Mouse (Mus musculus) CH12.LX (cell line): ENCODE results near the gene Nr2c2ap. TPM values are rescaled to one million over a fixed set of nuclear protein-coding genes. Genes with fewer than 3 reads are reported as not detected.

Experiments used
- DNase-seq: peaks from one replicate; pipeline ENCODE4 v3.0.0-alpha.2; 2013; ENCODE audit errors: extremely low read depth
- H3K27ac ChIP-seq: 2 replicates; pipeline ENCODE4 v1.5.1; 2012; ENCODE audit warnings: low read depth, mild to moderate bottlenecking, control low read depth, moderate library complexity; ENCODE audit not compliant: insufficient read depth
- H3K27me3 ChIP-seq: replicated peaks from 2 replicates; pipeline ENCODE3; 2012; ENCODE audit warnings: inconsistent platforms
- H3K36me3 ChIP-seq, 2 experiments: replicated peaks in 1 of 2; 2 replicates each; pipeline versions ENCODE3 to v1.6.1; 2012; ENCODE audit warnings: inconsistent platforms in 1 of 2, low read length in 1 of 2, mild to moderate bottlenecking in 1 of 2, mixed read lengths in 1 of 2, moderate library complexity in 1 of 2; ENCODE audit not compliant: control insufficient read depth in 1 of 2, insufficient read depth in 1 of 2
- H3K4me1 ChIP-seq, 2 experiments: 2 replicates each; pipeline ENCODE4 v1.6.1; 2012; ENCODE audit warnings: inconsistent platforms in 1 of 2, moderate library complexity in 1 of 2; ENCODE audit not compliant: insufficient read depth in 2 of 2, control insufficient read depth in 1 of 2
- H3K4me2 ChIP-seq: 2 replicates; pipeline ENCODE4 v1.6.1; 2012; ENCODE audit warnings: low read depth, mild to moderate bottlenecking, control low read depth; ENCODE audit not compliant: poor library complexity, insufficient read depth, severe bottlenecking
- H3K4me3 ChIP-seq, 3 experiments: fragments of 150-350 bp in 1 of 3; sonication (generic) in 1 of 3; replicated peaks in 1 of 3; 2 replicates each; pipeline versions ENCODE3 to v1.5.1; 2011 to 2012; ENCODE audit warnings: low read depth in 2 of 3, low read length in 2 of 3, mild to moderate bottlenecking in 2 of 3, moderate library complexity in 2 of 3, control low read depth in 1 of 3, improper control_type of control experiment in 1 of 3, inconsistent platforms in 1 of 3, mixed read lengths in 1 of 3; ENCODE audit not compliant: poor library complexity in 1 of 3
- H3K79me2 ChIP-seq: replicated peaks from 2 replicates; pipeline ENCODE4 v1.6.1; 2012; ENCODE audit warnings: mild to moderate bottlenecking, moderate library complexity; ENCODE audit not compliant: control insufficient read depth, poor library complexity, insufficient read depth, severe bottlenecking; ENCODE audit errors: extremely low read depth
- H3K9ac ChIP-seq: 2 replicates; pipeline ENCODE4 v1.6.1; 2012; ENCODE audit warnings: low read depth, mild to moderate bottlenecking, control low read depth, moderate library complexity; ENCODE audit not compliant: insufficient read depth
- H3K9me3 ChIP-seq: replicated peaks from 2 replicates; pipeline ENCODE3; 2012; ENCODE audit warnings: low read length, inconsistent platforms, mixed read lengths
- BHLHE40 ChIP-seq: IDR thresholded peaks from 2 replicates; pipeline ENCODE4 v1.6.1; 2011; ENCODE audit warnings: mild to moderate bottlenecking, low read depth, low read length, improper control_type of control experiment
- CHD1 ChIP-seq: IDR thresholded peaks from 2 replicates; pipeline ENCODE4 v1.6.1; 2012; ENCODE audit warnings: low read depth, low read length, improper control_type of control experiment, inconsistent platforms
- CHD2 ChIP-seq: IDR thresholded peaks from 2 replicates; pipeline ENCODE4 v1.6.1; 2011; ENCODE audit warnings: low read length, improper control_type of control experiment
- CTCF ChIP-seq, 2 experiments: IDR thresholded peaks in 1 of 2; conservative IDR thresholded peaks in 1 of 2; 2 replicates each; pipeline ENCODE4 v1.5.1; 2011 to 2012; ENCODE audit warnings: low read depth in 2 of 2, low read length in 2 of 2, improper control_type of control experiment in 1 of 2, inconsistent platforms in 1 of 2, mild to moderate bottlenecking in 1 of 2, moderate library complexity in 1 of 2
- E2F4 ChIP-seq: IDR thresholded peaks from 2 replicates; pipeline ENCODE4 v1.6.1; 2011; ENCODE audit warnings: low read depth, low read length, improper control_type of control experiment; ENCODE audit not compliant: insufficient replicate concordance
- ELF1 ChIP-seq: IDR thresholded peaks from 2 replicates; pipeline ENCODE4 v1.6.1; 2014; ENCODE audit warnings: low read depth, mild to moderate bottlenecking, inconsistent platforms, low read length, improper control_type of control experiment
- EP300 ChIP-seq: IDR thresholded peaks from 2 replicates; pipeline ENCODE4 v1.6.1; 2011; ENCODE audit warnings: low read length, improper control_type of control experiment
- ETS1 ChIP-seq: conservative IDR thresholded peaks from 2 replicates; pipeline ENCODE4 v1.6.1; 2012; ENCODE audit warnings: low read depth, mild to moderate bottlenecking, inconsistent platforms, low read length, improper control_type of control experiment, moderate library complexity
- GABPA ChIP-seq: IDR thresholded peaks from 2 replicates; pipeline ENCODE4 v1.6.1; 2012; ENCODE audit warnings: low read depth, low read length, improper control_type of control experiment, inconsistent platforms; ENCODE audit not compliant: insufficient replicate concordance
- HCFC1 ChIP-seq: IDR thresholded peaks from 2 replicates; pipeline ENCODE4 v1.6.1; 2012; ENCODE audit warnings: low read depth, mild to moderate bottlenecking, inconsistent platforms, low read length, improper control_type of control experiment
- IRF4 ChIP-seq: IDR thresholded peaks from 2 replicates; pipeline ENCODE4 v1.6.1; 2014; ENCODE audit warnings: low read depth, mild to moderate bottlenecking, inconsistent platforms, low read length, improper control_type of control experiment
- JUN ChIP-seq: IDR thresholded peaks from 2 replicates; pipeline ENCODE4 v1.6.1; 2011; ENCODE audit warnings: low read depth, mild to moderate bottlenecking, low read length, improper control_type of control experiment, moderate library complexity; ENCODE audit not compliant: insufficient read depth
- JUND ChIP-seq: conservative IDR thresholded peaks from 2 replicates; pipeline ENCODE4 v1.6.1; 2011; ENCODE audit warnings: low read depth, low read length, improper control_type of control experiment
- KAT2A ChIP-seq: IDR thresholded peaks from 2 replicates; pipeline ENCODE4 v1.6.1; 2012; ENCODE audit warnings: low read length, improper control_type of control experiment, inconsistent platforms; ENCODE audit not compliant: insufficient replicate concordance
- MAFK ChIP-seq: IDR thresholded peaks from 2 replicates; pipeline ENCODE4 v1.6.1; 2011; ENCODE audit warnings: low read length, improper control_type of control experiment; ENCODE audit not compliant: insufficient replicate concordance
- MAX ChIP-seq: IDR thresholded peaks from 2 replicates; pipeline ENCODE4 v1.6.1; 2011; ENCODE audit warnings: low read length, improper control_type of control experiment
- MAZ ChIP-seq: IDR thresholded peaks from 2 replicates; pipeline ENCODE4 v1.6.1; 2012; ENCODE audit warnings: low read depth, mild to moderate bottlenecking, inconsistent platforms, low read length, improper control_type of control experiment, moderate library complexity
- MEF2A ChIP-seq: IDR thresholded peaks from 2 replicates; pipeline ENCODE4 v1.6.1; 2014; ENCODE audit warnings: low read depth, mild to moderate bottlenecking, inconsistent platforms, low read length, improper control_type of control experiment, borderline replicate concordance
- MXI1 ChIP-seq: IDR thresholded peaks from 2 replicates; pipeline ENCODE4 v1.6.1; 2011; ENCODE audit warnings: mild to moderate bottlenecking, low read depth, low read length, improper control_type of control experiment
- MYC ChIP-seq: IDR thresholded peaks from 2 replicates; pipeline ENCODE4 v1.6.1; 2011; ENCODE audit warnings: low read depth, mild to moderate bottlenecking, improper control_type of control experiment, low read length
- NELFE ChIP-seq: IDR thresholded peaks from 2 replicates; pipeline ENCODE4 v1.6.1; 2011; ENCODE audit warnings: low read depth, low read length, improper control_type of control experiment
- NRF1 ChIP-seq: IDR thresholded peaks from 2 replicates; pipeline ENCODE4 v1.6.1; 2014; ENCODE audit warnings: low read depth, mild to moderate bottlenecking, inconsistent platforms, low read length, improper control_type of control experiment, moderate library complexity
- PAX5 ChIP-seq: IDR thresholded peaks from 2 replicates; pipeline ENCODE4 v1.6.1; 2012; ENCODE audit warnings: low read length, inconsistent platforms, mixed read lengths
- POLR2A ChIP-seq: IDR thresholded peaks from 2 replicates; pipeline ENCODE4 v1.6.1; 2011; ENCODE audit warnings: low read depth, mild to moderate bottlenecking, improper control_type of control experiment, low read length
- POLR2AphosphoS2 ChIP-seq: IDR thresholded peaks from 2 replicates; pipeline ENCODE4 v1.6.1; 2011; ENCODE audit warnings: low read depth, low read length, improper control_type of control experiment
- RAD21 ChIP-seq: IDR thresholded peaks from 2 replicates; pipeline ENCODE4 v1.6.1; 2011; ENCODE audit warnings: low read depth, mild to moderate bottlenecking, low read length, improper control_type of control experiment, moderate library complexity
- RCOR1 ChIP-seq: conservative IDR thresholded peaks from 2 replicates; pipeline ENCODE4 v1.6.1; 2012; ENCODE audit warnings: low read depth, mild to moderate bottlenecking, inconsistent platforms, low read length, improper control_type of control experiment
- SIN3A ChIP-seq: IDR thresholded peaks from 2 replicates; pipeline ENCODE4 v1.6.1; 2012; ENCODE audit warnings: low read length, improper control_type of control experiment, inconsistent platforms
- SMC3 ChIP-seq: IDR thresholded peaks from 2 replicates; pipeline ENCODE4 v1.6.1; 2011; ENCODE audit warnings: low read depth, low read length, improper control_type of control experiment
- TBP ChIP-seq: conservative IDR thresholded peaks from 2 replicates; pipeline ENCODE4 v1.6.1; 2011; ENCODE audit warnings: low read depth, low read length, improper control_type of control experiment
- TCF12 ChIP-seq: IDR thresholded peaks from 2 replicates; pipeline ENCODE4 v1.6.1; 2014; ENCODE audit warnings: low read depth, mild to moderate bottlenecking, inconsistent platforms, low read length, improper control_type of control experiment
- UBTF ChIP-seq: IDR thresholded peaks from 2 replicates; pipeline ENCODE4 v1.6.1; 2012; ENCODE audit warnings: low read depth, mild to moderate bottlenecking, inconsistent platforms, low read length, improper control_type of control experiment, moderate library complexity
- USF1 ChIP-seq: IDR thresholded peaks from 2 replicates; pipeline ENCODE4 v1.6.1; 2014; ENCODE audit warnings: low read depth, mild to moderate bottlenecking, inconsistent platforms, low read length, improper control_type of control experiment
- USF2 ChIP-seq: conservative IDR thresholded peaks from 2 replicates; pipeline ENCODE4 v1.6.1; 2011; ENCODE audit warnings: low read depth, low read length, improper control_type of control experiment
- ZC3H11A ChIP-seq: IDR thresholded peaks from 2 replicates; pipeline ENCODE4 v1.6.1; 2012; ENCODE audit warnings: low read depth, mild to moderate bottlenecking, inconsistent platforms, low read length, improper control_type of control experiment
- ZKSCAN1 ChIP-seq: IDR thresholded peaks from 2 replicates; pipeline ENCODE4 v1.6.1; 2012; ENCODE audit warnings: low read depth, inconsistent platforms, low read length, improper control_type of control experiment, borderline replicate concordance
- ZMIZ1 ChIP-seq: IDR thresholded peaks from 2 replicates; pipeline ENCODE4 v1.6.1; 2012; ENCODE audit warnings: low read depth, mild to moderate bottlenecking, inconsistent platforms, low read length, improper control_type of control experiment
- ZNF384 ChIP-seq: IDR thresholded peaks from 2 replicates; pipeline ENCODE4 v1.6.1; 2012; ENCODE audit warnings: low read depth, low read length, improper control_type of control experiment, inconsistent platforms
- dilution Hi-C: fragments of 300-500 bp; cut with MboI; formaldehyde crosslinking; loops from 2 replicates; pipeline ENCODE4 v1.14.3; 2020; ENCODE audit warnings: low sequenced_read_pairs; ENCODE audit not compliant: extremely low pct_unique_long_range_greater_than_20kb, extremely low pct_ligation_motif_present
- in situ Hi-C: fragments of 300-500 bp; cut with MboI; formaldehyde crosslinking; loops from 3 replicates; pipeline ENCODE4 v1.14.3; 2019; ENCODE audit warnings: low sequenced_read_pairs, low pct_ligation_motif_present, low pct_unique_long_range_greater_than_20kb, mixed read lengths
- polyA plus RNA-seq: library from polyadenylated mRNA; unstranded; fragments of >175 nt; gene quantifications from 2 replicates; pipeline ENCODE4 v1.2.1, GENCODE M21; 2012; ENCODE audit warnings: low read depth; ENCODE audit not compliant: insufficient read length
- total RNA-seq, 2 experiments: library from RNA; depleted of rRNA; stranded (reverse); fragments of 300-350 nt in 1 of 2; fragments of >200 nt in 1 of 2; gene quantifications; 2 replicates each; pipeline ENCODE4 v1.2.3; 2012 to 2014

The Nr2c2ap gene
- 22.7 and 27.4 TPM in 2 replicates for total RNA-seq (2012; rRNA removed)
- 15.6 and 16.4 TPM in 2 replicates for total RNA-seq (2014; rRNA removed)
- 61.3 and 71.3 TPM in 2 replicates for polyA plus RNA-seq

DNA sequence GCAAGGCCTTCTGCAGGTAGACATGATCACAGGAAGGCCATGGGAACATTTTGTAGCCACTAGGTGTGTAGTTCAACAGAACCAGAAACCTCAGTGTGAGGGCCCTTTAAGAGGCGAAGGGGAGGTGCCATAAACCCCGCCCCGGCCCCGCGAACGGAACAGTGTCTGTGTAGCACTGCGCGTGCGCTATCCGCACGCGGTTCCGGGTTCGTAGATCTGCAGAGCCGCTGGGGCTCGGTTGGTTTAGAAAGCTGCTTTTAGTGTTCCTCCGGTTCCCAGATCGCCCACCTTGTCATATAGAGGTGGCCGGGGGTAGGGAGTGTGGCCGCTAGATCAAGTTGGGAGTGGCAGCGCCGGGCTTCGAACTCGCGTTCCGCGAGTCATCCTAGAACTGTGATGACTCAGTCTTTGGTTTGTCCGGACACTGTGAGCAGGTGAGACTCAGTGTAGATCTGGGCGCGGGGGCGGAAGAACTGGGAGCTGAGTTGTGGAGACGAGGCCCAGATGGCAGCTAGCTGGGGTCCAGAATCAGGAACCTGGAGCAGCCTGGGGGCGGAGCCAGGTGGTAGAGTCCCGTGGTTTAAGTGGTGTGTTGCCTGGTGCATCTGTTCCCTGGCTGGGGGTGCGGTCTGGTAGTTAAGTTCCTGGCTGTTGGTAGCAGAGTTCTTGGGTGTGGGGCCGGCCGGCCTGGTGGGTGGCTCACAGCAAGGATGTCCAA is at the start of gene Nr2c2ap:
Nr2c2ap (plus strand) TSS at position 168 of the 718 bp plus-strand sequence.
- in situ Hi-C loops: loop anchor here (5.0 kb wide), 1 partner anchor 36 kb away; no protein-coding TSS in a partner anchor
- peak; percentile 92 for DNase-seq
- peaks cover 10 to 46% of the 10 kb centered on the region in 2 experiments; a peak in 3 of 4 replicates for H3K4me1 ChIP-seq
- peak within 1 kb of the TSS; percentile 87 for H3K9ac ChIP-seq
- dilution Hi-C loops: no loop called here
- peak within 1 kb of the TSS; percentile 65 for H3K4me2 ChIP-seq
- TF ChIP-seq EP300: no peak
- TF ChIP-seq GABPA: no peak
- TF ChIP-seq NRF1: peak; percentile 90
- peak; percentile 71; the same call in 1 of the 2 replicates for TF ChIP-seq POLR2AphosphoS2
- no peak for TF ChIP-seq PAX5
- 0 out of 2 replicates have a peak, but pooled peaks have one; percentile 12 for TF ChIP-seq TBP
- TF ChIP-seq ELF1: peak; percentile 97
- TF ChIP-seq ETS1: no peak
- TF ChIP-seq JUN: no peak
- peak; percentile 94 for TF ChIP-seq SIN3A
- no peak for TF ChIP-seq RCOR1
- TF ChIP-seq MAX: peak; percentile 87
- TF ChIP-seq ZMIZ1: peak; percentile 49; the same call in 1 of the 2 replicates
- peak; percentile 91 for TF ChIP-seq MYC
- no peak for TF ChIP-seq ZC3H11A
- TF ChIP-seq CHD1: no peak
- TF ChIP-seq MXI1: peak; percentile 93
- no peak; the same call in 1 of the 2 replicates for TF ChIP-seq SMC3
- TF ChIP-seq RAD21: no peak
- peak; percentile 32; the same call in 1 of the 2 replicates for TF ChIP-seq E2F4
- no peak for TF ChIP-seq ZKSCAN1
- TF ChIP-seq MEF2A: 0 out of 2 replicates have a peak, but pooled peaks have one; percentile 30
- TF ChIP-seq MAZ: peak; percentile 40
- no peak for TF ChIP-seq JUND
- TF ChIP-seq CHD2: no peak; the same call in 1 of the 2 replicates
- TF ChIP-seq HCFC1: peak; percentile 75
- 0 out of 2 replicates have a peak, but pooled peaks have one; percentile 38 for TF ChIP-seq KAT2A
- no peak for TF ChIP-seq ZNF384
- TF ChIP-seq TCF12: peak; percentile 64
- TF ChIP-seq UBTF: no peak
- peak; percentile 43; the same call in 1 of the 2 replicates for TF ChIP-seq BHLHE40
- TF ChIP-seq CTCF (conservative IDR thresholded peaks at IDR 0.05 in 1 of 2, IDR thresholded peaks at IDR 0.05 in 1 of 2; ENCODE audit: low read depth in 2 of 2, low read length in 2 of 2): 0 out of 4 replicates have a peak, but pooled peaks of 1 of the 2 experiments have one; percentile 4
- no peak for TF ChIP-seq USF2
- no peak for TF ChIP-seq MAFK
- peak; percentile 17; the same call in 1 of the 2 replicates for TF ChIP-seq IRF4
- TF ChIP-seq NELFE: peak; percentile 77
- TF ChIP-seq USF1: no peak
- peak; percentile 94 for TF ChIP-seq POLR2A
- peak within 1 kb of the TSS; percentile 37 for H3K27ac ChIP-seq
- no peaks in the 10 kb centered on the region for H3K9me3 ChIP-seq
- no peaks in the 10 kb centered on the region for H3K27me3 ChIP-seq
- H3K4me3 ChIP-seq: peak within 1 kb of the TSS; percentile 76 to 89 (median 77)
- H3K79me2 ChIP-seq: peaks cover 14% of the 10 kb centered on the region
- peaks cover 35 to 48% of the 10 kb centered on the region in 2 experiments for H3K36me3 ChIP-seq
